Mouse (Mus musculus) cerebellum, postnatal 25 days (tissue): ENCODE measurements around the gene Pisd.

Experiments
- DNase-seq, 2 experiments: peaks; one replicate each; pipeline ENCODE4 v3.0.0; 2021; ENCODE audit warnings: mixed read lengths in 2 of 2

The Pisd gene

DNA sequence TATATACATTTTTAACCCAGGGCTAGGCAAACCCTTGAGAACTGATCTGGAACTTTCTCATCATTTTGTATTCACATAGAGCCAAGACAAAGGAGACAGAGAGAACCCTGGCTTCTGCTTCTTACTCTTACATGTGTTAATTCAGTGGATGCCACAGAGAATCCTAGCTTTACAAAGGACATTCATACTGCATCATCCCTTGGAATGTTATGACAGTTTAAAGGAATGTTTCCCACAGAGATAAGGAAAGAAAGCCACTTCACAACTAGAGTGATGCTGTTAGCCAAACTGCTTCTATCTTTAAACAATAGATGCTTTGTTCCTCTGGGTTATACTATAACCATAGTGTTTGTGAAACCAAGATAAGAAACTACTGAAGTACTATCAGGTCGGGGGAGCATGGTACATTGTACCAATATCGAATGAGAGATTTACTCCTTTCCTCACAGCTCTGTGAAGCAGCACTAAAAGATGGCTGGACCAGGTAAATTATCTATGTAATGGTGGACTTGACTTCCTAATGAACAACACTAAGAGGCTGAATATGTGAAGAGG lies 79.1 kb downstream of the Pisd start:
- DNase-seq, result no peak

GRCm38 (mm10) chr5:32697208-32697867 lies 88.1 kb downstream of the Pisd start:
- DNase-seq, result no peak

DNA sequence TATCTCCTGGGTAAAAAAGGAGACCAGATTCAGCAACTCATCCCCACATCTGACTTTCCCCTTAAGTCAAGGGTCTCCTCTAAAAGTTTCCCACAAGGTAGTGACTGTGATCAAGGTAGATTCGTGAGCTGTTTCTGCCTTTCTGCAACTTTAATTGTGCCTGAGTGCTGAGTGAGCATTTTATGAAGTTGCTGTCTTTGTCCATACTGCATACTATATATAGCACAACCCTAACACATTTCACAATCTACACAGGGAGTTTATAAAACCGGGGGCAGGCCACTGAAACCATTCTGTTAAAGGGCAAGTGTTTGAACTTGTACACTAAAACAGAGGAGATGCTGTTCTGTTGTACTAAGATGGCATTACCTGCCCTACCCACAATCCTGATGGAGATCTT lies 92.0 kb downstream of the Pisd start:
- no peak for DNase-seq
